Mouse (Mus musculus) limb, embryonic 14.5 days (tissue): ENCODE measurements around the gene Gga3. TPM values are rescaled to one million over a fixed set of nuclear protein-coding genes. Genes with fewer than 3 reads are reported as not detected.
A peak's percentile ranks its signal among the peaks of the same experiment; 100 is the strongest.

Source experiments
- ATAC-seq: fragments of 200-750 bp; cut with Nextera tagmentation; 2 replicates; pipeline ENCODE4 v1.8.0; 2017; ENCODE audit warnings: low read depth, moderate number of reproducible peaks, moderate TSS enrichment; ENCODE audit not compliant: low FRiP score
- DNase-seq: peaks from one replicate; pipeline ENCODE4 v3.0.0-alpha.2; 2015; ENCODE audit warnings: low spot score
- H3K27ac ChIP-seq: fragments of 300-500 bp; sonication (generic); replicated peaks from 2 replicates; pipeline ENCODE4 v1.5.1; 2014; ENCODE audit warnings: low read depth, mild to moderate bottlenecking, low read length, moderate library complexity, mixed read lengths
- H3K27me3 ChIP-seq: fragments of 300-500 bp; sonication (generic); 2 replicates; pipeline ENCODE4 v1.6.1; 2014; ENCODE audit warnings: low read length, mixed read lengths; ENCODE audit not compliant: control insufficient read depth, insufficient read depth
- H3K36me3 ChIP-seq: fragments of 300-500 bp; sonication (generic); 2 replicates; pipeline ENCODE4 v1.6.1; 2014; ENCODE audit warnings: mild to moderate bottlenecking, low read length, moderate library complexity, mixed read lengths; ENCODE audit not compliant: control insufficient read depth, insufficient read depth
- H3K4me1 ChIP-seq: fragments of 300-500 bp; sonication (generic); 2 replicates; pipeline ENCODE4 v1.6.1; 2014; ENCODE audit warnings: antibody characterized with exemption, low read length, mixed read lengths; ENCODE audit not compliant: control insufficient read depth, insufficient read depth
- H3K4me2 ChIP-seq: fragments of 300-500 bp; sonication (generic); replicated peaks from 2 replicates; pipeline ENCODE4 v1.6.1; 2014; ENCODE audit warnings: low read depth, mild to moderate bottlenecking, low read length, moderate library complexity; ENCODE audit not compliant: severe bottlenecking
- H3K4me3 ChIP-seq: fragments of 300-500 bp; sonication (generic); replicated peaks from 2 replicates; pipeline ENCODE4 v1.5.1; 2014; ENCODE audit warnings: low read length
- H3K9ac ChIP-seq: fragments of 300-500 bp; sonication (generic); 2 replicates; pipeline ENCODE4 v1.6.1; 2014; ENCODE audit warnings: mild to moderate bottlenecking, low read depth, low read length, moderate library complexity; ENCODE audit not compliant: severe bottlenecking
- H3K9me3 ChIP-seq: fragments of 300-500 bp; sonication (generic); 2 replicates; pipeline ENCODE4 v1.6.1; 2016; ENCODE audit warnings: low read length; ENCODE audit not compliant: control insufficient read depth
- POLR2A ChIP-seq: fragments of 200-500 bp; IDR thresholded peaks from 2 replicates; pipeline ENCODE4 v1.8.0; 2012; ENCODE audit warnings: inconsistent platforms, mild to moderate bottlenecking, moderate library complexity, borderline replicate concordance; ENCODE audit not compliant: insufficient read depth, insufficient read length; ENCODE audit errors: extremely low read depth
- WGBS: fragments of 180-500 bp; shearing (Covaris S2); extraction: QIAGEN DNeasy Blood & Tissue Kit; methylation state at CpG from one replicate; pipeline ENCODE4 v1.1.7; 2014; 5-methylcytosine and 5-hydroxymethylcytosine counted together
- polyA plus RNA-seq, 2 experiments: library from polyadenylated mRNA; depleted of rRNA in 1 of 2; stranded (reverse) in 1 of 2; unstranded in 1 of 2; fragments of >200 nt; fragmentation: Nextera tagmentation in 1 of 2; extraction: Ambion mirVana in 1 of 2; gene quantifications; 2 replicates each; pipeline versions ENCODE4 v1.2.1 to v1.2.3; 2012 to 2014

Gene Gga3
- polyA plus RNA-seq, 2 experiments = 17.7 to 39.5 TPM

GRCm38 (mm10) chr11:115626824-115627616, 23.2 kb upstream of the Gga3 start:
- ATAC-seq (no peak), DNase-seq (no peak)
- peak overlapping the region; percentile 67 for H3K4me3 ChIP-seq
- H3K4me2 ChIP-seq = peak overlapping the region; percentile 77
- no peaks in the 10 kb centered on the region for H3K9me3 ChIP-seq
- peaks cover 15% of the 10 kb centered on the region for H3K36me3 ChIP-seq
- 46% methylated on average over 11 of the region's 11 CpGs for WGBS
- H3K4me1 ChIP-seq = no peaks in the 10 kb centered on the region
- no peak overlapping the region for H3K27ac ChIP-seq
- TF ChIP-seq POLR2A = no peak
- peak overlapping the region; percentile 66 for H3K9ac ChIP-seq
- no peaks in the 10 kb centered on the region for H3K27me3 ChIP-seq

GRCm38 (mm10) chr11:115625877-115626276, 22.0 kb upstream of the Gga3 start:
- H3K9ac ChIP-seq = no peak overlapping the region
- H3K27ac ChIP-seq = no peak overlapping the region
- TF ChIP-seq POLR2A = no peak
- no peak for DNase-seq
- H3K4me2 ChIP-seq = no peak overlapping the region
- no peaks in the 10 kb centered on the region for H3K27me3 ChIP-seq
- no peaks in the 10 kb centered on the region for H3K9me3 ChIP-seq
- ATAC-seq = no peak
- no peaks in the 10 kb centered on the region for H3K4me1 ChIP-seq
- no peak overlapping the region for H3K4me3 ChIP-seq
- WGBS = 83% methylated on average over 9 of the region's 9 CpGs
- peaks cover 23% of the 10 kb centered on the region for H3K36me3 ChIP-seq

- ATAC-seq (no peak), DNase-seq (no peak)
- H3K27ac ChIP-seq = no peak overlapping the region
- no peaks in the 10 kb centered on the region for H3K27me3 ChIP-seq
- no peak for TF ChIP-seq POLR2A
- H3K9ac ChIP-seq = no peak overlapping the region
- no peaks in the 10 kb centered on the region for H3K4me1 ChIP-seq
- H3K36me3 ChIP-seq = peaks cover 36% of the 10 kb centered on the region
- no peak overlapping the region for H3K4me2 ChIP-seq
- WGBS = 76% methylated on average over 9 of the region's 9 CpGs
- no peak overlapping the region for H3K4me3 ChIP-seq
- H3K9me3 ChIP-seq = no peaks in the 10 kb centered on the region
These were observed 19.7 kb upstream of the Gga3 start for GRCm38 (mm10) chr11:115623487-115624070.

- no peak for TF ChIP-seq POLR2A
- ATAC-seq (no peak), DNase-seq (no peak)
- H3K36me3 ChIP-seq = peaks cover 59% of the 10 kb centered on the region
- H3K9ac ChIP-seq = no peak overlapping the region
- H3K27me3 ChIP-seq = no peaks in the 10 kb centered on the region
- H3K9me3 ChIP-seq = no peaks in the 10 kb centered on the region
- no peak overlapping the region for H3K4me2 ChIP-seq
- 92% methylated on average over 7 of the region's 7 CpGs for WGBS
- no peaks in the 10 kb centered on the region for H3K4me1 ChIP-seq
- no peak overlapping the region for H3K4me3 ChIP-seq
- H3K27ac ChIP-seq = no peak overlapping the region
These were observed 16.1 kb upstream of the Gga3 start for GRCm38 (mm10) chr11:115619949-115620348.

GRCm38 (mm10) chr11:115618732-115619516, 15.1 kb upstream of the Gga3 start:
- Histone ChIP-seq H3K4me2 (no peak overlapping the region), H3K27me3 (no peaks in the 10 kb centered on the region), H3K4me1 (no peaks in the 10 kb centered on the region), H3K27ac (no peak overlapping the region), H3K9me3 (no peaks in the 10 kb centered on the region), H3K4me3 (no peak overlapping the region), H3K36me3 (peaks cover 64% of the 10 kb centered on the region), H3K9ac (no peak overlapping the region)
- DNase-seq (no peak), ATAC-seq (no peak)
- WGBS = 88% methylated on average over 16 of the region's 16 CpGs
- TF ChIP-seq POLR2A = no peak
